Mouse (Mus musculus) embryonic fibroblast, embryonic 13.5 days (primary cell): ENCODE measurements around the gene Zcchc4.

Experiments
- CTCF ChIP-seq: IDR thresholded peaks from 2 replicates; pipeline ENCODE4 v1.5.1; 2011; ENCODE audit warnings: mild to moderate bottlenecking, control low read depth, low read length, moderate library complexity, borderline replicate concordance; ENCODE audit not compliant: insufficient read depth
- POLR2A ChIP-seq: IDR thresholded peaks from 2 replicates; pipeline ENCODE4 v1.6.1; 2011; ENCODE audit warnings: low read depth, mild to moderate bottlenecking, control low read depth, low read length, moderate library complexity

GRCm38 (mm10) chr5:52811056-52811455, 35.8 kb downstream of the Zcchc4 start:
- TF ChIP-seq CTCF (no peak), POLR2A (no peak)
